Mouse (Mus musculus) spleen, adult 12 weeks (tissue): Measurements from ENCODE around the gene Cdc6.

Source experiments
- DNase-seq: peaks from one replicate; pipeline ENCODE4 v3.0.0; 2022; ENCODE audit warnings: low spot score

The Cdc6 gene

GRCm38 (mm10) chr11:98961051-98961592 lies 53.5 kb downstream of the Cdc6 start:
- DNase-seq = no peak

GRCm38 (mm10) chr11:98961766-98962165 lies 54.2 kb downstream of the Cdc6 start:
- no peak for DNase-seq

- DNase-seq = no peak
These were observed 55.0 kb downstream of the Cdc6 start for GRCm38 (mm10) chr11:98962421-98963095.

DNA sequence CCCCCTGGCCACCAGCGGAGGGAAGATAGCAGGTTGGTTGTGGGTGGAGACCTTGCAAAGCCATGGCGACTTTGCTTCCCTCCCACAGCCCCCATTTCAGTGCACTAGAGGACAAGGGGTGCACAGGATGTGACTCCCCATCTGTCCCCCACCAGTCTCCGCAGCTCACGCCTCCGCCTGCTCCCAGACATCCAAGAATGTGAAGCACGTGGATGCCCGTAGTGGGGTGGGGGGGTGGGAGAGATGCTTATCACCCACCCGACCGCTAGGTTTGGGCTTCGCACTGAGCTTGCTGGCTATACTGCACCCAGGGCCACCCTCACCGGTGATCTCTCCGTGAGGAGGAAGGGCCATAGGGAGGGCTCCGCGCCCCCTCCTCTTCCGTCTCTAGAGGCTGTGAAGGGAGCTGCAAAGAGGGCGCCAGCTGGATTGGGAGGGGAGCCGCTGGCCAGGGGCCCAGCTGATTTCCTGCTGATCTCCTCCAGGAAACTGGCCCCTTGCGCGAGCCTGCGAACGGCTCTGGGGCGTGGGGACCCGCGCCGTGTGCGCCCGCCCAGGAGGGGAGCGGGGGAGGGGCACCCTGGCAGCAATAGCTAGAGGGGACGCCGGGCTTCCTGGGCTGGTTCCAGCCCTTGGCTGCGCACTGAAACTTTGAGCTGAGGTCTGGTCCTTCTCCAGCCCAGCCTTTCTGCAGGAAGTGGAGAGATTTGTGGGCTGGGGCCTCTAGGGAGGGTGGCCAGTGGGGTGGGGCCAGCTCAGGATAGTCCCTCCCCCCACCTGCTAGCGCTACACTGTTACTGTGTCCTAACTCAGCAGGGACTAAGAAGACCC lies 55.8 kb downstream of the Cdc6 start:
- DNase-seq = no peak

DNA sequence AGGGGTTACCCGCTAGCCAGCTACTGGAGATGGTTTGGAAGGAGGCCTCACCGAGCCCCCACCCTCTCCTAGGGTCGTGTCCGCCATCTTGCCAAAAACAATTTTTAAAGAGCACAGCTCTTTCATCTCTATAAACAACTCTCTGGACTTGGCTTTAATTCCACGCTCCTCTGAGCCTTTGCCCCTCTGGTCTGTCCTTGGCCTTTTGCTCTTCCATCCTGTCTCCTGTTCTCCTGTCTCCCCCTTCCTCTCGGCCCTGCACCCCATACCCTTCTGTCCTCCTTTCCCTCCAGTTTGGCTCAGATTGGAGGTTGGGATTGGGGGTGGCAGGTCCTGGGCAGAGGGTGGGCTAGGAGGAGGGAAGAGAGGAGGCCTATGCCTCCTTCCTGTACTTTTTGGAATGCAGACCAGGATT lies 56.6 kb downstream of the Cdc6 start:
- no peak for DNase-seq

DNA sequence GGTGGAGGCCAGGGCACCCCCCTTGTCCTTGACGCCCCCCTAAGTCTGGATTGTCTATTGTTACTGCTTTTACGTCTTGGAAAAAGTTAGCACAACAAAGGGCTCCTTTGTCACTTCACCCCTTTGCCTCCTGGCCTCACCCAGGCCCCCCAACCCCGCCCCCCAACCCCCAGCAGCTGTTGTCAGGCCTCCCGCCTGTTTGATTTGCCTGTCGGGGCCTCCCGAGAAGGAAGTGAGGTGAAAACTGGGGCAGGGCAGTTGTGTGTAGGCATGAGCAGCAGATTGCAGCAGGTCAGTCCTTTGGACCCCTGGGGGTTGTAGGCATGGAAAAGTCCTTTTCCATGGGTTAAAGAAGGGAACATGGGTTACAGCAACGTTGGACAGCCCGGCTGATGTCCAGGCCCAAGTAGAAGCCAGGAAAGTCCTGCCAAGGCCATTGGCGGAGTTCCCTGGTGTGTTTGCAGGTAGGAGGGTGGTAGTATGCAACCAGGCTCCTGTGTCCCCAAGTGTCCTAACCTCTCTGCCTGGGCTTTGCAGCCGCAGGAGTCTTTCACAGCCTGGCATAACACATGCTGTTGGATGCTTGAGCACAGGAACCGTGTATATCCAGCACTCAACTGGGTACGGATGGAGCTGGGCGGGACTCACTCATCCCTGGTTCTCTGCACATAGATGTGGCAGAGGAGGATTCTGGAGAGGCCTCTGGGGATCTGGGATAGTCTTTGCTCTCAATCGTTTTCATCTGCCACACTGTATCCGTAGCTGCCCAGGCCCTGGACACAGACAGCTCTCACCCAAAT lies 57.2 kb downstream of the Cdc6 start:
- DNase-seq = no peak

DNA sequence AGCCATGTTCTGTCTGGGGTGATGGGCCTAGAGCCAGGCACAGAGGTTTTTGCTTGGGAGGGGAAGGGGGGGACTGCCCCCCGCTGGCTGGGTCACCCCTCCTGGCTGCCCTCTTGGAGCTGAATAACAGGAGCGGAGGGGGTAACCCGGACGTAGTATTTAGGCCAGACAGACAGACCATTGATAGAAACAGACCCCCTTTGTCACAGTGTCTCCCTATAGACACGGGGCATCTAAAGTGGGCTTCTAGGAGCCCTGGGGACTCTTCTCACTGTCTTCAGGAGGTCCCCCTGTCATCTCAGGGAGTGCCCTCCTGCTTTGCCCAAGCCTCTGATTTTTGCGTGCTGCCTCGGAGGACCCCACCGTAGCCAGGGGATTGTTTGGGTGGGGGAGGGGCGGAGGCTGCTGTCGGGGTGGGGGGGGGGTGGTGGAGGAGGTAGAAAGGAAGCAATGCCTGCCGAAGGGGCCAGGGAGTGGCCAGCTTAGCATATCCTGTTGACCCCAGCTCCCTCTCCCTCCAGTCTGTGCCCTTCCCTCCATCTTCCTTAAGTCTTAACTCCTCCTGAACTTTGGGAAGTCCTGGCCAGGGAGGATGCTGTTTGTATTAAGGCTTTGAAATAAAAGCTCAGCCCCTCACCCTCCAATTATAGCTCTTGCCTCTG lies 57.9 kb downstream of the Cdc6 start:
- DNase-seq = no peak

DNA sequence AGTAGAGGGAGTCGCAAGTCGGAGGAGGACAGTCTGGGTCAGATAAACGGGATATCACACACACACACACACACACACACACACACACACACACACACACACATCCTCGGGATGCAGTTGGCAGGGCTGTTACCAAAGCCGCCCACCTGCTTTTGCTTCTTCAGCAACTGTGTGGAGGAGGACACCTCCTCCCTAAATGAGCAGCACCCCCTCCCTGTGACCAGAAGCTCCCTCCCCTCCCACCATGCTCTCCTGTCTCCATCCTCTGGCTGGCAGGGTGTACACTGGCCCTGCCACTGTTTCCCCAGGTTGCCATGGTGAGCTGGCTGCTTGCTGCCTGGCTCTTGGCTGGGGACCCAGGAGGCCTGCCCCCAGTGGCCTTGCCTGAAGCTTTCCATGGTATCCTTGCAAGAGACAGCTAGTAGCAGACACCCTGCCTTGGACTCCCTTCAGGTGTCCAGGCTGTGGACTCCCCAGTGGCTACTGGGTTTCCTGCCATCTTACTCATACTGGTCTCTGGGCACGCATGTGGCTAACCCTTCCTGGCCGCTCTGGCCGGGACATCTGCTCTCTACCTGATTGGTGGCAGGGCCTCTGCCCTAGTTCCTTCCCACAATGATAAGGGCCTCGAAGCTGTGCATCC lies 59.0 kb downstream of the Cdc6 start:
- DNase-seq = no peak

GRCm38 (mm10) chr11:98968079-98968478 lies 60.5 kb downstream of the Cdc6 start:
- no peak for DNase-seq

DNA sequence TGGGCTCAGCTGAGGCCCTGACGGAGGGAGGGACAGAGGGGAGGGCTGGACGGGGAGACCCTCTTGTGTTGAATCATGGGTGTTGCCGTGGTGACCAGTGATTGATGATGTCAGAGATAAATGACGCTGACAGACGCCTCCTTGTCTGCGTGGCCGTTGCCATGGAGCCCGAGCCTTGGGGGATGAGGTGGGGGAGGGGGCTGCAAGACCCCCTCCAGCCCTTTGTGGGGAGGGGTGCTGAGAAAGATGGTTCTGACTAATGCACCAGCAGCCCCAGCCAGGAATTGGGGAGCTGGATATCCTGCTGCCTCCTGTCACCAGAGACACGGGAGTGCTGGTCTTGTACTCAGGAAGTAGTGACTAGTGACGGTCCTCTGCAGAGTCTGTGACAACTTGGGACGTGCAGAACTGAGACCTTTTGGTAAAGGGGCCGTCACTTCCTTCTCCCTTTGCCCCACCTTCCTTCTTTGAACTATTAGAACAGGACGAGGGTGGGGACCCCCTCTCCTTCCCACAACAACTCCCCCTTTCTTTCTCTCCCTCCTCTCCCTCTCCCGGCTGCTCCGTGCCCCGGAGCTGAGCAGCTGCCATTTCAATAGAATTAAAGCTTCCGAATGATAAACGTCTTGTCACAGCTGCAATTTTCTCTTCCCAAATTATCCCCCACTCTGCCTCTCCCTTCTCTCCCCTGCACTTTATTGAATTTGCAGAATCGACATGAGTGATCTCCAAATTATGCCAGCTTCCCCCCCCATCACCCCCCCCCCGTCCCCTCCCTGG lies 61.3 kb downstream of the Cdc6 start:
- DNase-seq = no peak

DNA sequence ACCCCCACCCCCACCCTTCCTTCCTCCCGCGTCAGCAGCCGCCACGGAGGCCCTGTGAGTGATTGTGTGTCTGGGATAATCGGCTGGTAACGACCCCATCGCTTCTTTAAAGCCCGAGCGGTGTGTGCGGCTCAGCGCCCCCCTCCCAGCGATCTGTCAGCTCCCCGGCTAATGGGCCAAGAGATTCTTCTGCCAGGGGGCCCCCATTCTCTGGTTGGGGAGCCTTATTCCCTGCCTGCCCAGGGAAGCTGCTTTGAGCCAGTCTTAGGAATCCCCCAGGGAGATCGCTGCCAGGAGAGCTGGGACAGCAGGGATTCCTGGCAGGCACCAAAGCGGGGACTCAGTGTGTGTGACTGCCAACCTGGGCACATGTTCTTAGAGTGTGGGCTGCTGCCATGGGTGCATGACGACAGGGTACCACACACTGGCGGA lies 61.9 kb downstream of the Cdc6 start:
- no peak for DNase-seq

DNA sequence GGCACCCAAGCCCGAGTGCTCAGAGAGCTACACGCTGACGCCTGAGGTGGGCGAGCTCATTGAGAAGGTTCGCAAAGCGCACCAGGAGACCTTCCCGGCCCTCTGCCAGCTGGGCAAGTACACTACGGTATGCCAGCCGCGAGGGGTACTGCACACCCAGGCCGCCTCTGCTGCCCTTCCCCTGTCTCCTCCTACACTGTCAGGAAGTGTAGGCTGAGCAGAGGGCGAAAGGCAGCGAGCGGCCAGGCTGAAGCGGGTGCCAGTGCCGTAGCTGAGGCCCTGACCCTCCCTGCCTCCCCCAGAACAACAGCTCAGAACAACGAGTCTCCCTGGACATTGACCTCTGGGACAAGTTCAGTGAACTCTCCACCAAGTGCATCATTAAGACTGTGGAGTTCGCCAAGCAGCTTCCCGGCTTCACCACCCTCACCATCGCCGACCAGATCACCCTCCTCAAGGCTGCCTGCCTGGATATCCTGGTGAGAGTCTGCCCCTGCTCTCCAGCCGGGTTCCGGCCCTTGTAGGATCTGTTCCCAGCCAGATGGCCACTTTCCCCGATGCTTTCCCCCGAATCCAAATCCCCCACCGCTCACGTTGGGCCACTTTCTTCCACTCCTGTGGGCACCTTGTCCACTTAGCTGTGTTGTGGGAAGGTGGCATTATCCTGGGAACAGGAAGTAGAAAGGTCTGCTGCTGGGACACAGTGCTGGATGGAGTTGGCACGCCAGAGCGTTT lies 62.8 kb downstream of the Cdc6 start:
- DNase-seq = no peak

GRCm38 (mm10) chr11:98971316-98972031 lies 63.9 kb downstream of the Cdc6 start:
- DNase-seq = no peak

DNA sequence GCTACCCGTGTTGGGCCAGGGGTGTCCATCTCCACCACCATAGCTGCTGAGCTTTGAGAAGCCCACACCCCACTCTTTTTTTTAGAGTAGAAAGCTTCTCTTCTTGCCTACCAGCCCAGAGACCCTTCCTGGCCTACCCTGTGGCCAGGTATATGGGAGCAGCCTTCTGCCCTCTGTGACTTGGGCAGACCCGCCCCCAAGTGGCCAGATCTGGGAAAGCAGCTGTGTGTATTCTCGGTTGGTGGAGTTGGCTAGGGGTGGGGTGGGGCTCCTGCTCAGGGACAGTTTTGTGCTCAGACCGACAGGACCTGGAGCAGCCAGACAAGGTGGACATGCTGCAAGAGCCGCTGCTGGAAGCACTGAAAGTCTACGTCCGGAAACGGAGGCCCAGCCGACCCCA lies 64.6 kb downstream of the Cdc6 start:
- peak; percentile 72 for DNase-seq

- no peak for DNase-seq
These were observed 65.3 kb downstream of the Cdc6 start for GRCm38 (mm10) chr11:98972801-98973360.
